Mouse (Mus musculus) olfactory bulb, adult 2 months (tissue): ENCODE results near the gene BC067074.

Experiments
- CTCF ChIP-seq: fragments of 200-500 bp; IDR thresholded peaks from 2 replicates; pipeline ENCODE4 v1.5.1; 2012; ENCODE audit warnings: low read depth, mild to moderate bottlenecking, low read length, moderate library complexity; ENCODE audit not compliant: insufficient read depth
- POLR2A ChIP-seq: fragments of 200-500 bp; IDR thresholded peaks from 2 replicates; pipeline ENCODE4 v1.6.1; 2012; ENCODE audit warnings: mild to moderate bottlenecking, low read depth, low read length, moderate library complexity; ENCODE audit not compliant: insufficient read depth

GRCm38 (mm10) chr13:113333374-113333773, 40.4 kb downstream of the BC067074 start:
- TF ChIP-seq POLR2A (no peak), CTCF (no peak)
